Mouse (Mus musculus) layer of hippocampus, adult 8-10 months (tissue): ENCODE results near the gene 1700006A11Rik. TPM values are rescaled to one million over a fixed set of nuclear protein-coding genes. Genes with fewer than 3 reads are reported as not detected.
"Not testable (repeated sequence)": the region's sequence is repeated elsewhere in the genome, so short reads cannot be mapped to it uniquely, and the experiment has no call there.

ENCODE experiments used
- DNase-seq, 2 experiments: peaks; one replicate each; pipeline ENCODE4 v3.0.0; 2022; ENCODE audit warnings: low spot score in 2 of 2
- total RNA-seq, 4 experiments: library from RNA; stranded (reverse); gene quantifications; 2 replicates each; pipeline ENCODE4 v1.2.4; 2022

1700006A11Rik gene
- not detected for total RNA-seq

DNA sequence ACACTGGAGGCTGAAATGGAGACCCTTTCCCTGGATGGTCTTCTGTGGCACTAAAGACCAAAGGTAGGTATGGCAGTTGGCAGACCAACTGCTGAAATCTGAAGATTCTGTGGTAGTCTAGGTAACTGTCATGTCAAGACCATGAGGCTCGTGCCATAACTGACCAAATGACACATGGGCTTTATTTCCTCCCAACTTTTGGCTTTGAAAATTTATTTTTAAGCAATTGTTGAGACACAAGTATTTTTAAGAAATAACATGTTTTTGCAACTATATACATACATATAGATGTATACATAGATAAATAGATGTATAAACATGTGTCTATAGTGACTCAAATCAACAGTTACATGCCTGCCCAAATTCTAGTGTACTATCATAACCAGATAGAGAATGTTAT is at the start of gene 1700006A11Rik:
1700006A11Rik (minus strand) TSS at position 101 of the 400 bp plus-strand sequence.
- DNase-seq, result no peak

GRCm38 (mm10) chr3:124474291-124474690 is 48.5 kb upstream of the 1700006A11Rik start:
- DNase-seq, result not testable (repeated sequence)

GRCm38 (mm10) chr3:124466102-124466730 is 40.4 kb upstream of the 1700006A11Rik start:
- DNase-seq, result no peak

- DNase-seq, result no peak
Observed at GRCm38 (mm10) chr3:124392201-124392600, 33.6 kb downstream of the 1700006A11Rik start.

DNA sequence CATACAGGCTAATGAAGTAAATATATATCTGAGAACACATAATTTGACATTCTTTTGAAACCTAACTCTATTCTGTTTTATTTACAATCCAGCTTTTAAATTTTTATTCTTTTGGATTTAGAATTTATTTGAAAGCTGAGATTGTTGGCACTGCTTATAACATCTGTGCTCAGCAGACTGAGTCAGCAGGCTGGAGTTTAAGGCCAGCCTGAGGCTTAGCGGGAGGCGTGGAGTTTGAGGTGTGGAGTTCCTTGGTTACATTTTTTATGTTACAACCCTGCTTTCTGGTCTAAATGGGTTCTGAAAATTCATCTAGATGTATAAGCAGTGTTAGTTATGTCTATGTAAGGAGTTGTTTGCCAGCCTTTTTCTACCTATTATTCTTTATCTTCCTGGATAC is 35.7 kb downstream of the 1700006A11Rik start:
- DNase-seq, result no peak

DNA sequence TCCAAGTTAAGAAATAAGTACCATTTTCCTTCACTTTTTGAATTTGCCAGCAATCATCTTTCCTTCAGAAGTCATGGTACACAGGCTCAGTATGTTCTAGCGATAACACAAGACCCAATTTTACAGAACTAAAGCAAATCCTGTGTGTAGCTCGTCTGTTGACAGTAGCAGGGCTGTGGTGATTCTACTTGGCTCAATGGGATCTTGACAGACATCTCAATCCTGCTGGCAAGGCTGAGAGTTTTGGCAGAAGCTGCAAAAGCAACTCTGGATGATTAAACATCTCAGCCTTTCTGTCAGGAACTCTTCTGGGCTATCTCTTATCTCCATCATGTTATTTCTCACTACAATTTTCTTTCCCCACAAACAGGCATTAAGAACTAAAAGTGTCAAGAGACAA is 36.2 kb downstream of the 1700006A11Rik start:
- DNase-seq, result no peak

DNA sequence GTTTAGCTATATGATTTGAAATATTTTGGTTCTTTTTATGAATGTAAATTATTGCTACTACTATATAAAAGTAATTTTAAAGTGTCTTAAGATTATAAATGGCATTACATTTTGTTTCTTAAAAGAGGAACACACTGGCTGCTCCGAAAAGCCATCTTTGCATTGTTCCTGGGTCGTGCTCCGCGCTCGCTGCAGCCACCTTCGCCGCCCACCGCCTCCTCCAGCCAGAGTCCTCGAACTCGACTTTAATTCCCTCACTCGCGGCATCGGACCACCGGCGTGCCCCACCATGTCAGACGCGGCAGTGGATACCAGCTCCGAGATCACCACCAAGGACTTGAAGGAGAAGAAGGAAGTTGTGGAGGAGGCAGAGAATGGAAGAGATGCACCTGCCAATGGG is 40.5 kb downstream of the 1700006A11Rik start:
- DNase-seq, result not testable (repeated sequence)

DNA sequence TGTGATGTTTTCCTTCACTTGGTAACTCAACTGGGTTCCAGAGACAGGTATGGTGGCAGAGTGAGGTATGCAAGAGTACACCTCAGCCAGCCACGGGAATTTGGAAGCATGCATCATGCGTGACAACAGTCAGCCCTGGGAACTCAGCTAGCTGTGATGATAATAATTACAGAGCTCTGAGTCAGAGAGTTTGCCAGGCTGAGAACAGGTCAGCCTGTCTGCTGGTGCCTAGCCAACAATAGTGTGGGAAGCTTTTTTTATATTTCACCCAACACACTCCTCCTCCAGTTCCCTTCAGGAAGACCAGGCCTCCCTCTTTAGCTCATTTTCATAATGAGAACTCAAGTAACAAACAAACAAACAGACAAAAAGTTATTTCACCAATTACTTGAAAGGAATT is 53.8 kb downstream of the 1700006A11Rik start:
- no peak for DNase-seq

GRCm38 (mm10) chr3:124357533-124357932 is 68.3 kb downstream of the 1700006A11Rik start:
- DNase-seq, result peak; percentile 3 to 13

Other genes with a start within 250 kb of the 1700006A11Rik start
- 10 to 100 TPM; 13.7 to 16.8 (median 15.9) TPM for gene Tram1l1, start 105.2 kb downstream of the 1700006A11Rik start, total RNA-seq
- gene 1700003H04Rik, start 155.1 kb upstream of the 1700006A11Rik start, total RNA-seq, result not detected